Mouse (Mus musculus): ENCODE results near the gene Slmap.
"Not testable (repeated sequence)": the region's sequence is repeated elsewhere in the genome, so short reads cannot be mapped to it uniquely, and the experiment has no call there.

Slmap gene

GRCm38 (mm10) chr14:26534757-26535479, at the start of gene Slmap:
Gene Slmap (minus strand): TSS chr14:26534931.
- peak; percentile 99 for DNase-seq (ENCODE audit: low read depth, low spot score)

GRCm38 (mm10) chr14:26583645-26584044, 48.9 kb upstream of the Slmap start:
- no peak for DNase-seq (ENCODE audit: low read depth, low spot score)

GRCm38 (mm10) chr14:26579346-26580343, 44.9 kb upstream of the Slmap start:
- DNase-seq (ENCODE audit: low read depth, low spot score): peak; percentile 94

- no peak for DNase-seq (ENCODE audit: low read depth, low spot score)
These were observed 44.1 kb upstream of the Slmap start for GRCm38 (mm10) chr14:26578791-26579191.

DNA sequence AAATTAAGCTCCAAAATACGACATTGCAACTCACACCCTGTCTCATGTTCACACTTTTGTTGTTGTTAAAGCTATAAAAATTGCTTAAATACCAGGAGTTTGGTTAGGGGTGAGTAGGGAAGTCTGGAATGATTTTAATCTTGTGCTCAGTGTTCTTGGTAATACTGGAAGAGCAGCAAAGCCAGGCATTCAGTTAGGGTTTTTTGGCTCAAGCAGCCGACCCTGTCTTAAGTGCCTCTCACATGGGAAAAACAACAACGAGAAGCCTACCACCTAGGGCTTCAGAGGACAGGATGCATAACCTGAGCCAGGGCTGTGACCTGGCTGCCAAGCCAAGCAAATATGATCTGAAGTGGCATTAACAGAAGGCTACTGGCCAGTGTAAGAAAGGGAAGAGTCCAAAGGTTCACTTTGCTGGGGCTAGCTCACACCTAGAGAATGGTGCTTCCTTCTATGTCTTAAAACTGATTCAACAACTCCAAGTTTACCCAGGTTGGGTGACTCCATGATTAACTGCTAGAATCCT, 41.6 kb upstream of the Slmap start:
- no peak for DNase-seq (ENCODE audit: low read depth, low spot score)

DNA sequence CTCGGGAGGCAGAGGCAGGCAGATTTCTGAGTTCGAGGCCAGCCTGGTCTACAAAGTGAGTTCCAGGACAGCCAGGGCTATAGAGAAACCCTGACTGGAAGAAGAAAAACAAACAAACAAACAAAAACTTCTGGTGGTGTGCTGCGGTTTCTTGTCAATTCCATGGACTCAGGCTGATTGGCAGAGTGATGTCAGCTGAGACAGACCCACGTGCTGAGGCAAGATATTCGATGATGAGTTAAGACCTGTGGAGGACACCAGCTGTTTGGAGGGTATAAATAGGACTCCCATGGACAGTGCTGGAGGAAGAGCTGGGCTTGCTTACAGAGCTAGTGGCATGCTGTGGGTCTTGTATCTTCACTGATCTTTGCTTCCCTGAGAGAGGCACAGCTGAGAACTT, 38.8 kb upstream of the Slmap start, which contains the start of gene Dennd6a:
Dennd6a (plus strand) TSS at position 301 of the 400 bp plus-strand sequence.
- DNase-seq (ENCODE audit: low read depth, low spot score): not testable (repeated sequence)

GRCm38 (mm10) chr14:26571951-26572675, 37.4 kb upstream of the Slmap start:
- peak; percentile 68 for DNase-seq (ENCODE audit: low read depth, low spot score)

GRCm38 (mm10) chr14:26569880-26570279, 35.1 kb upstream of the Slmap start:
- DNase-seq (ENCODE audit: low read depth, low spot score): no peak

- no peak for DNase-seq (ENCODE audit: low read depth, low spot score)
These were observed 27.5 kb upstream of the Slmap start for GRCm38 (mm10) chr14:26562247-26562646.

DNA sequence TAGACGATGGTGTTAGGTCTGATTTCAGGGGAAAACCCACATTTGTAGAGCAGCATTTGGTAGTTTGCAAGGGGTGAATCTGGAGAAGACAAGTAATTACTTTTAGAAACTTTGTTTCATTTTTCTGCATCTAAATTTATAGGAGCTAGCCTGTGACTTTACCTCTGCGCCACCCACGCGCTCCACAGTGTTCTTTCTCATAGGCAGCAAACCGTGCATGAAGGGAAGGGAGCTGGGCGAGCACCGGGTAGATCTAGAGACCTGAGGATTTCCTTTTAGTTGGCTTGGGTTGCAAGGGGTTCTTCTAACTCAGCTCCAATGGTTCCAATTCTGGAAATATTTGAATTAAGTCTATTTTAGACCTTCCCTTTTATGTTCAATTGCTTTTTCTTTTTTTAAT, 23.8 kb upstream of the Slmap start:
- no peak for DNase-seq (ENCODE audit: low read depth, low spot score)

DNA sequence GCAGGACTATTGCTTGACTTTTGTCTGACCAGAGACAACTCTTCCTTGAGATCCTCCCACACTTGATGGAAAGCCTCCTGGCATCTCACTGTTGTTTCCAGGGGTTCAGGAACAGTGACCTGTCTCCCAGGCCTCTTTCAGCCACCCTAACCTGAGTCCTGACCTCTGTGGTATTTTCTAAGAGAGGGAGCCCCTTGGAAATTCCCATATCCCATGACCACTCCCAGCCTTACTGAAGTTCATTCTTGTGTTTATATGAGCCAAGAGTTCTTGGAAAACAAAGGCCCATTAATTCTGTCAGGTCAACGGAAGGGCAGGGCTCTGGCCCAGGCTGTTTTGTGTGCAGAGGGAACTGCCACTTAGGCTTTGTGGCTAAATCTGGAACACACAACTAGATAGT, 22.9 kb upstream of the Slmap start:
- no peak for DNase-seq (ENCODE audit: low read depth, low spot score)

GRCm38 (mm10) chr14:26552853-26553252, 18.1 kb upstream of the Slmap start:
- DNase-seq (ENCODE audit: low read depth, low spot score): no peak

GRCm38 (mm10) chr14:26552441-26552840, 17.7 kb upstream of the Slmap start:
- no peak for DNase-seq (ENCODE audit: low read depth, low spot score)

- DNase-seq (ENCODE audit: low read depth, low spot score): no peak
These were observed 16.0 kb upstream of the Slmap start for GRCm38 (mm10) chr14:26550712-26551111.

GRCm38 (mm10) chr14:26547516-26548488, 13.1 kb upstream of the Slmap start:
- no peak for DNase-seq (ENCODE audit: low read depth, low spot score)

- DNase-seq (ENCODE audit: low read depth, low spot score): no peak
These were observed 7.4 kb upstream of the Slmap start for GRCm38 (mm10) chr14:26542136-26542535.

DNA sequence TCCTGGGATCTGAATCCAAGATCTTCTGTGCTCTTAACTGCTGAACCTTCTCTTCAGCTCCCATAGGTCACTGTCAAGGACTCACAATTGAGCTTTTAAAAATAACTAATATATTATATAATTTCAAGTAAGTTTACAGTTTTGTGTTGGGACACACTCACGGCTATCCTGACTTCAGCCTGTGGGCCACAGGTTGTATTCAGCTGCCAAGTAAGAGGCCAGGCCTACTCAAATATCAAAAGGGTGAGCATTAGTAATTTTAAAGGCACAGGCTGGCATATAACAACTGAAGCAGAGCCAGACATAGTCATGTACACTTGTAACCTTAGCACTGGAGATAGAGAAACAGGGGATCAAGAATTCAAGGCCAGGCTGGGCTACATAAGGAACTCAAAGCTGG, 5.8 kb upstream of the Slmap start:
- DNase-seq (ENCODE audit: low read depth, low spot score): no peak

DNA sequence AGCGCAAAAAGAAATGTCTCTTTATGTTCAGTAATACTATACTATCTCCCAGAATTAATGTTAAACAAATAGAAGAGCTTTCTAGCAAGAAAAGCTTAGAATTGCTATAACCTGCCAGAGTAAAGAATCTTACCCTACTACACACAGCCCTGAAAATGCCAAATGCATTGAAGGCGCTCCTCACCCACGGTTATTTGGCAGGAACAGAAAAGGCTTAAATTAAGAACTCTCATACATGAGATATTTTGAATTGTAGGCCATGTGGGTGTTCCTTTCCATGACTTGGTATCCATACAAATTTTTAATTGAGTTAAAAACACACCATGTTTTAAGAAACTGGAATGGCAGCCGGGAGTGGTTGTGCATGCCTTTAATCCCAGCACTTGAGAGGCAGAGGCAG, 4.5 kb upstream of the Slmap start:
- no peak for DNase-seq (ENCODE audit: low read depth, low spot score)

DNA sequence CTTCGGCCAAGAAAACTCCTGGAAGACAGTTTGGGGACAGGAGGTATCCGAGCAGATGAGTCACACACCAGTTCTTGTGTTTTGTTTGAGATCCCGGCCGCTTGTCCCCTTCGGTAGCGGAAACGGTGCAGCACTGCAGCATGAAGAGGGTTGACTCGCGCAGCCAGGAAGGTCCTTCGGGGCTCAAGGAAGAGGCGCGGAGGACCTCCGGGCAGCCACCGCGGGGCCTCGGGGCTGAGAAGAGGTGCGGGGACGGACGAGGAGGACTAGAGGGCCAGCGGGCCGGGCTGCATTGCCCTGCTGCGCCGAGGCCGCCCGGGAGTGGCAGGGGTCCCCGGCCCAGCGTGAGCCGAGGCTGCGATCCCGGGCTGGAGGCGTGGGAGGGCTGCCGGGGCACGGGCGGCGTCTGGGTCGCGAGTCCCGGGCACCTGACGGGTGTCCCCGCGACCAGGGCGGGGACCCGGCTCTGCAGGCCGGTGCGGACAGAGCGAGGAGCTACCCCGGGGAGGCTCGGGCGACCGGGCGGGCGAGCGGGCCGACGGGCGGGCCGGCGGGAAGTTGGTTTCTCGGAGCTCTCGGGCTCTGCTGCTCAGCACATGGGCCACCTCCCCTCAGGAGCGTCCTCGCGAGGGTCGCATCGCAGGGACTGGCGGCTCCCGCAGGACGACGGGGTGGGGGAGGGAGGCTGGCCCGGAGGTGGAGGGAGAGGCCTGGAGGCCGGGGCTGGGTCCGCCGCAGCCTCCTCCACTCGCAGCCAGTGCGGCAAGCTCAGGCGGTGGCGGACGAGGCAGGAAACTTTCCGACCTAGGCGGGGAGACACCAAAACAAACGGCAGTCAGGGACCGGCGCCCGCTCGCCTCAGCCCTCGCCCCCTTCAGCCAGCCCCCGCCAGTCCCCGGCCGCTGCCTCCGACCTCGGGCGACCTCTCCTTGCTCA, 642 bp downstream of the Slmap start:
- DNase-seq (ENCODE audit: low read depth, low spot score): peak; percentile 80
